Mouse (Mus musculus): Measurements from ENCODE around the gene Edem1. TPM values are rescaled to one million over a fixed set of nuclear protein-coding genes. Genes with fewer than 3 reads are reported as not detected.
A peak's percentile ranks its signal among the peaks of the same experiment; 100 is the strongest.
"Not testable (repeated sequence)": the region's sequence is repeated elsewhere in the genome, so short reads cannot be mapped to it uniquely, and the experiment has no call there.

The Edem1 gene
- polyA plus RNA-seq, 1 experiment from 2014 or later, result 6.8 TPM

- H3K4me2 ChIP-seq (ENCODE audit: low read length), result no peak overlapping the region
- no peaks in the 10 kb centered on the region for H3K4me1 ChIP-seq (replicated peaks; ENCODE audit: control insufficient read depth, insufficient read depth, low read length)
- H3K27ac ChIP-seq (ENCODE audit: low read length), result no peak overlapping the region
- H3K9me3 ChIP-seq (ENCODE audit: control insufficient read depth, low read length), result no peaks in the 10 kb centered on the region
- no peak overlapping the region for H3K4me3 ChIP-seq (replicated peaks; ENCODE audit: low read length)
- no peaks in the 10 kb centered on the region for H3K27me3 ChIP-seq (replicated peaks; ENCODE audit: control insufficient read depth, insufficient read depth, low read length)
- 100% methylated on average over 1 of the region's 1 CpGs for WGBS
- no peak overlapping the region for H3K9ac ChIP-seq (replicated peaks; ENCODE audit: low read depth, low read length)
- no peak for ATAC-seq
- no peaks in the 10 kb centered on the region for H3K36me3 ChIP-seq (ENCODE audit: control insufficient read depth, insufficient read depth)
Measured at GRCm38 (mm10) chr6:108861226-108861625, 32.8 kb downstream of the Edem1 start.

GRCm38 (mm10) chr6:108862548-108862947 lies 34.1 kb downstream of the Edem1 start:
- 88% methylated on average over 2 of the region's 2 CpGs for WGBS
- H3K4me3 ChIP-seq (replicated peaks; ENCODE audit: low read length), result no peak overlapping the region

GRCm38 (mm10) chr6:108866317-108866716 lies 37.9 kb downstream of the Edem1 start:
- no peaks in the 10 kb centered on the region for H3K4me1 ChIP-seq (replicated peaks; ENCODE audit: control insufficient read depth, insufficient read depth, low read length)
- WGBS, result 81% methylated on average over 5 of the region's 5 CpGs
- H3K4me3 ChIP-seq (replicated peaks; ENCODE audit: low read length), result no peak overlapping the region
- no peak for ATAC-seq
- no peaks in the 10 kb centered on the region for H3K36me3 ChIP-seq (ENCODE audit: control insufficient read depth, insufficient read depth)
- no peak overlapping the region for H3K9ac ChIP-seq (replicated peaks; ENCODE audit: low read depth, low read length)
- H3K4me2 ChIP-seq (ENCODE audit: low read length), result no peak overlapping the region
- no peaks in the 10 kb centered on the region for H3K9me3 ChIP-seq (ENCODE audit: control insufficient read depth, low read length)
- no peaks in the 10 kb centered on the region for H3K27me3 ChIP-seq (replicated peaks; ENCODE audit: control insufficient read depth, insufficient read depth, low read length)
- H3K27ac ChIP-seq (ENCODE audit: low read length), result no peak overlapping the region

More at GRCm38 (mm10) chr6:108862548-108862947, 34.1 kb downstream of the Edem1 start:
- H3K4me2 ChIP-seq (ENCODE audit: low read length), result no peak overlapping the region
- no peak overlapping the region for H3K27ac ChIP-seq (ENCODE audit: low read length)
- H3K9me3 ChIP-seq (ENCODE audit: control insufficient read depth, low read length), result no peaks in the 10 kb centered on the region
- no peaks in the 10 kb centered on the region for H3K4me1 ChIP-seq (replicated peaks; ENCODE audit: control insufficient read depth, insufficient read depth, low read length)
- no peak overlapping the region for H3K9ac ChIP-seq (replicated peaks; ENCODE audit: low read depth, low read length)
- H3K36me3 ChIP-seq (ENCODE audit: control insufficient read depth, insufficient read depth), result no peaks in the 10 kb centered on the region
- no peaks in the 10 kb centered on the region for H3K27me3 ChIP-seq (replicated peaks; ENCODE audit: control insufficient read depth, insufficient read depth, low read length)
- no peak for ATAC-seq

DNA sequence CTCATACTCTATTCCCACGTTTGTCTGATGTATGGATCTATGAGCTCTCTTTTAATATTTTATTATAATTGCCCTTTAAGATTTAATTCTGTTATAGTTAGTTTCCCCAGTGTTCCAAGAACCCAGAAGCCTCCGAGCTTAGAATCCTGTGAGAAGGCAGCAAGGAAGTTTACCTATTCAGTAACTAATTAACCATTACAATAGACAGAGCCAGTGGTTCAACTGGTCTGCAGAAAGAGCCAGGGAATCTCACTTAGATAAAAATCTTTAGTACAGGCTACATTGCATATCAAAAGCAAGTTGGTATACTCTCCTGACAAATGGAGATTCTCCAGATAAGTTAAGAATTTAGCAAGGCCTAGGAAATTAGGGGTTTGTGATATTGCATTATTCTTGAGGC lies 40.6 kb downstream of the Edem1 start:
- not testable (repeated sequence) for H3K36me3 ChIP-seq (ENCODE audit: control insufficient read depth, insufficient read depth); ATAC-seq; H3K4me3 ChIP-seq (replicated peaks; ENCODE audit: low read length); H3K27me3 ChIP-seq (replicated peaks; ENCODE audit: control insufficient read depth, insufficient read depth, low read length); H3K4me1 ChIP-seq (replicated peaks; ENCODE audit: control insufficient read depth, insufficient read depth, low read length); H3K4me2 ChIP-seq (ENCODE audit: low read length); H3K9ac ChIP-seq (replicated peaks; ENCODE audit: low read depth, low read length); H3K27ac ChIP-seq (ENCODE audit: low read length); H3K9me3 ChIP-seq (ENCODE audit: control insufficient read depth, low read length)
- 28% methylated on average over 2 of the region's 2 CpGs for WGBS

GRCm38 (mm10) chr6:108870421-108870820 lies 42.0 kb downstream of the Edem1 start:
- ATAC-seq, result no peak
- no peaks in the 10 kb centered on the region for H3K36me3 ChIP-seq (ENCODE audit: control insufficient read depth, insufficient read depth)
- 93% methylated on average over 2 of the region's 2 CpGs for WGBS
- H3K27ac ChIP-seq (ENCODE audit: low read length), result no peak overlapping the region
- no peak overlapping the region for H3K4me3 ChIP-seq (replicated peaks; ENCODE audit: low read length)
- H3K9me3 ChIP-seq (ENCODE audit: control insufficient read depth, low read length), result no peaks in the 10 kb centered on the region
- no peaks in the 10 kb centered on the region for H3K4me1 ChIP-seq (replicated peaks; ENCODE audit: control insufficient read depth, insufficient read depth, low read length)
- H3K27me3 ChIP-seq (replicated peaks; ENCODE audit: control insufficient read depth, insufficient read depth, low read length), result no peaks in the 10 kb centered on the region
- no peak overlapping the region for H3K4me2 ChIP-seq (ENCODE audit: low read length)
- H3K9ac ChIP-seq (replicated peaks; ENCODE audit: low read depth, low read length), result no peak overlapping the region

DNA sequence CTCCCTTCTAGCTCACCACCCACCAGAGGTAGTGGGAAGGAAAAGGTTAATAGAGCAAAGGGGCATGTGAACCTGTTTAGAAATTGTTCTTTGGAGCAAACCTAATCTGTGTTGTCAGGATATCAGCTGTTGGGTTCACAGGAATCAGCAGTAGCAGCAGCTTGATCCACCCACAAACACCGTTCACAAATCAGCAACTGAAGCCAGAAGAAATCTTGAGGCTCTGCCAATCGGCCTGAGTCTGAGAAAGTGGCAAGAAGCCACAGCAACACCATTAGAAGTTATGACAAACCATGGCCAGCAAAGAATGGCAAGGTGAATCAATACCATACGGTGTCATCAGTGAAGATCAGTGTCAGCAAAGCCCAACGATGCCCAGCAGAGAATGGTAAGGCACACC lies 42.8 kb downstream of the Edem1 start:
- Histone ChIP-seq H3K4me3 (replicated peaks; ENCODE audit: low read length) (no peak overlapping the region), H3K36me3 (ENCODE audit: control insufficient read depth, insufficient read depth) (no peaks in the 10 kb centered on the region), H3K9me3 (ENCODE audit: control insufficient read depth, low read length) (no peaks in the 10 kb centered on the region), H3K9ac (replicated peaks; ENCODE audit: low read depth, low read length) (no peak overlapping the region), H3K27ac (ENCODE audit: low read length) (no peak overlapping the region), H3K27me3 (replicated peaks; ENCODE audit: control insufficient read depth, insufficient read depth, low read length) (no peaks in the 10 kb centered on the region), H3K4me1 (replicated peaks; ENCODE audit: control insufficient read depth, insufficient read depth, low read length) (0 out of 2 replicates have a peak, but pooled peaks cover 3% of the 10 kb centered on the region), H3K4me2 (ENCODE audit: low read length) (no peak overlapping the region)
- 85% methylated on average over 4 of the region's 4 CpGs for WGBS
- no peak for ATAC-seq

GRCm38 (mm10) chr6:108875344-108875743 lies 46.9 kb downstream of the Edem1 start:
- Histone ChIP-seq H3K9me3 (ENCODE audit: control insufficient read depth, low read length) (no peaks in the 10 kb centered on the region), H3K4me2 (ENCODE audit: low read length) (no peak overlapping the region), H3K4me1 (replicated peaks; ENCODE audit: control insufficient read depth, insufficient read depth, low read length) (0 out of 2 replicates have a peak, but pooled peaks cover 3% of the 10 kb centered on the region), H3K9ac (replicated peaks; ENCODE audit: low read depth, low read length) (no peak overlapping the region), H3K27ac (ENCODE audit: low read length) (no peak overlapping the region), H3K36me3 (ENCODE audit: control insufficient read depth, insufficient read depth) (no peaks in the 10 kb centered on the region), H3K27me3 (replicated peaks; ENCODE audit: control insufficient read depth, insufficient read depth, low read length) (no peaks in the 10 kb centered on the region), H3K4me3 (replicated peaks; ENCODE audit: low read length) (no peak overlapping the region)
- no peak for ATAC-seq
- WGBS, result 69% methylated on average over 1 of the region's 1 CpGs

GRCm38 (mm10) chr6:108876052-108876451 lies 47.6 kb downstream of the Edem1 start:
- H3K9ac ChIP-seq (replicated peaks; ENCODE audit: low read depth, low read length), result no peak overlapping the region

GRCm38 (mm10) chr6:108876486-108876885 lies 48.0 kb downstream of the Edem1 start:
- Histone ChIP-seq H3K4me2 (ENCODE audit: low read length) (no peak overlapping the region), H3K9me3 (ENCODE audit: control insufficient read depth, low read length) (peaks cover 3% of the 10 kb centered on the region; the same call in 1 of the 2 replicates), H3K27ac (ENCODE audit: low read length) (no peak overlapping the region), H3K36me3 (ENCODE audit: control insufficient read depth, insufficient read depth) (no peaks in the 10 kb centered on the region), H3K27me3 (replicated peaks; ENCODE audit: control insufficient read depth, insufficient read depth, low read length) (no peaks in the 10 kb centered on the region), H3K4me3 (replicated peaks; ENCODE audit: low read length) (no peak overlapping the region), H3K4me1 (replicated peaks; ENCODE audit: control insufficient read depth, insufficient read depth, low read length) (0 out of 2 replicates have a peak, but pooled peaks cover 3% of the 10 kb centered on the region), H3K9ac (replicated peaks; ENCODE audit: low read depth, low read length) (no peak overlapping the region)
- 48% methylated on average over 2 of the region's 2 CpGs for WGBS
- ATAC-seq, result no peak

More at GRCm38 (mm10) chr6:108876052-108876451, 47.6 kb downstream of the Edem1 start:
- H3K4me2 ChIP-seq (ENCODE audit: low read length), result peak overlapping the region; percentile 27; the same call in 1 of the 2 replicates
- no peak overlapping the region for H3K27ac ChIP-seq (ENCODE audit: low read length)
- H3K36me3 ChIP-seq (ENCODE audit: control insufficient read depth, insufficient read depth), result no peaks in the 10 kb centered on the region
- H3K27me3 ChIP-seq (replicated peaks; ENCODE audit: control insufficient read depth, insufficient read depth, low read length), result no peaks in the 10 kb centered on the region
- H3K9me3 ChIP-seq (ENCODE audit: control insufficient read depth, low read length), result peaks cover under 1% of the 10 kb centered on the region; the same call in 1 of the 2 replicates
- H3K4me3 ChIP-seq (replicated peaks; ENCODE audit: low read length), result no peak overlapping the region
- ATAC-seq, result peak; percentile 66
- 0 out of 2 replicates have a peak, but pooled peaks cover 3% of the 10 kb centered on the region for H3K4me1 ChIP-seq (replicated peaks; ENCODE audit: control insufficient read depth, insufficient read depth, low read length)
- 22% methylated on average over 5 of the region's 5 CpGs for WGBS

Measured in forebrain, embryonic 16.5 days (tissue).